In the genomic region with DNA sequence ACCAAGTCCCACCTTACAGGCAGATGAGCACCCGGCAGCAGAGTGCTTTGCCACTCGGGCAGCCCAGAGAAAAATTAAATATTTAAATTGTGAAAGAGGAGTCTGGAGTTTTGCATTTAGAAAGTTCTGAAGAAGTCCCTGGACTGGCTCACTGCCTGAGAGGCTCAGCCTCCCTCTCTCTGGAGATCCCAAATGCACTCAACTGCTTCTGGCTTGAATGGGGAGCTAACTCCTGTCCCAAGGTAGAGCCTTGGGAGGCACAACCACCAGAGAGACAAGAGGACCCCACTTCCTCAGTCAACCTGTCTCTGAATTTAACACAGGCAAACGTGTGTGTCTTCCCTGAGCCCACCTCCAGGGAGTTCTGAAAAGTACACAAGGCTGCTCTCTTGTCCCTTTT, we compare ENCODE assay signal across 10 mouse cellular contexts. TPM values are rescaled to one million over a fixed set of nuclear protein-coding genes. Genes with fewer than 3 reads are reported as not detected.
A peak's percentile ranks its signal among the peaks of the same experiment; 100 is the strongest.
DNase-seq lines count a peak whose midpoint lies in the region; ATAC-seq and TF ChIP-seq lines count a peak whose summit lies in the region.
"Had no signal": no experiment of that assay in that cellular context is flagged by ENCODE, and none has a peak within 500 bp of the region (broad histone marks: within the 10 kb centered on the region; RNA-seq: fewer than 3 reads in every experiment).

No protein-coding gene starts in this region.

- 3% methylated on average over 3 of the region's 3 CpGs for WGBS in liver, adult 2 months
- WGBS in forebrain, embryonic 15.5 days: 7% methylated on average over 3 of the region's 3 CpGs
- WGBS in limb, embryonic 11.5 days: 6% methylated on average over 3 of the region's 3 CpGs
- WGBS in olfactory bulb, adult 2 months: 11% methylated on average over 3 of the region's 3 CpGs

- no peaks in the 10 kb centered on the region for H3K36me3 ChIP-seq in liver, adult 2 months (ENCODE audit: control insufficient read depth, insufficient read depth, low read length)
- H3K36me3 ChIP-seq in forebrain, embryonic 15.5 days: no peaks in the 10 kb centered on the region
- no peaks in the 10 kb centered on the region for H3K36me3 ChIP-seq in limb, embryonic 11.5 days (ENCODE audit: control insufficient read depth, insufficient read depth, low read length)

- no peaks in the 10 kb centered on the region; the same call in 1 of the 2 replicates for H3K4me1 ChIP-seq in liver, adult 2 months (ENCODE audit: control insufficient read depth, insufficient read depth, low read length)
- peaks cover 15% of the 10 kb centered on the region for H3K4me1 ChIP-seq in forebrain, embryonic 15.5 days
- peaks cover 16% of the 10 kb centered on the region for H3K4me1 ChIP-seq in limb, embryonic 11.5 days (ENCODE audit: control insufficient read depth, insufficient read depth, low read length)
- peaks cover 7% of the 10 kb centered on the region; the same call in 1 of the 2 replicates for H3K4me1 ChIP-seq in olfactory bulb, adult 2 months (ENCODE audit: control insufficient read depth, insufficient read depth, low read length)

- peak overlapping the region; percentile 54 for H3K9ac ChIP-seq in liver, adult 2 months (ENCODE audit: low read depth, low read length)
- H3K9ac ChIP-seq in forebrain, embryonic 15.5 days (replicated peaks): peak overlapping the region; percentile 55
- peak overlapping the region; percentile 58 for H3K9ac ChIP-seq in limb, embryonic 11.5 days (ENCODE audit: low read length)

- TF ChIP-seq POLR2A in liver, adult 2 months (IDR thresholded peaks at IDR 0.05; ENCODE audit: extremely low read depth, insufficient read depth, low read length): no peak
- TF ChIP-seq POLR2A in olfactory bulb, adult 2 months (IDR thresholded peaks at IDR 0.05; ENCODE audit: insufficient read depth, low read depth, low read length): no peak

- H3K4me3 ChIP-seq in liver, adult 2 months (ENCODE audit: insufficient read depth, low read depth, low read length): peak overlapping the region; percentile 57
- H3K4me3 ChIP-seq in forebrain, embryonic 15.5 days: peak overlapping the region; percentile 47
- peak overlapping the region; percentile 40 for H3K4me3 ChIP-seq in limb, embryonic 11.5 days (ENCODE audit: low read depth, low read length)
- H3K4me3 ChIP-seq in olfactory bulb, adult 2 months (ENCODE audit: insufficient read depth, low read depth, low read length): peak overlapping the region; percentile 11

- H3K4me2 ChIP-seq in forebrain, embryonic 15.5 days (replicated peaks): peak overlapping the region; percentile 64
- H3K4me2 ChIP-seq in limb, embryonic 11.5 days (ENCODE audit: low read depth, severe bottlenecking): peak overlapping the region; percentile 62

- H3K27ac ChIP-seq in liver, adult 2 months (replicated peaks; ENCODE audit: insufficient read depth, low read depth, low read length): no peak overlapping the region
- H3K27ac ChIP-seq in forebrain, embryonic 15.5 days (replicated peaks): peak overlapping the region; percentile 33; the same call in 1 of the 2 replicates
- no peak overlapping the region for H3K27ac ChIP-seq in limb, embryonic 11.5 days (replicated peaks; ENCODE audit: low read depth, low read length)
- no peak overlapping the region for H3K27ac ChIP-seq in olfactory bulb, adult 2 months (ENCODE audit: insufficient read depth, low read depth, low read length)

- no peak for DNase-seq in liver, adult 2 months (ENCODE audit: extremely low read depth, low read depth, low spot score)
- no peak for DNase-seq in liver
- DNase-seq in limb, embryonic 11.5 days (ENCODE audit: low spot score): no peak
- DNase-seq in gastrocnemius, postnatal 4 days (ENCODE audit: low spot score in 2 of 2): no peak
- no peak for DNase-seq in spleen, postnatal 4 days (ENCODE audit: low spot score in 2 of 2)
- DNase-seq: kidney, adult 8-10 months; thymus, postnatal 14 days had no signal

- no peaks in the 10 kb centered on the region for H3K27me3 ChIP-seq in liver, adult 2 months (ENCODE audit: control insufficient read depth, insufficient read depth, low read length)
- H3K27me3 ChIP-seq in forebrain, embryonic 15.5 days: no peaks in the 10 kb centered on the region
- no peaks in the 10 kb centered on the region for H3K27me3 ChIP-seq in limb, embryonic 11.5 days (ENCODE audit: control insufficient read depth, insufficient read depth, low read length)

- no peak for TF ChIP-seq CTCF in liver, adult 2 months (IDR thresholded peaks at IDR 0.05; ENCODE audit: low read depth, low read length)
- no peak for TF ChIP-seq CTCF in olfactory bulb, adult 2 months (IDR thresholded peaks at IDR 0.05; ENCODE audit: insufficient read depth, low read depth, low read length)

- no peak for ATAC-seq in forebrain, embryonic 15.5 days (replicated peaks)
- ATAC-seq in limb, embryonic 11.5 days (ENCODE audit: insufficient number of reproducible peaks, low FRiP score, low TSS enrichment, low read depth): no peak
- no peak for ATAC-seq in megakaryocyte, adult 5-6 weeks (ENCODE audit: poor library complexity, severe bottlenecking)

- H3K79me2 ChIP-seq in liver, adult 2 months (ENCODE audit: control insufficient read depth, insufficient read depth, low read length): no peaks in the 10 kb centered on the region

- no peaks in the 10 kb centered on the region for H3K9me3 ChIP-seq in forebrain, embryonic 15.5 days
- no peaks in the 10 kb centered on the region for H3K9me3 ChIP-seq in limb, embryonic 11.5 days (ENCODE audit: control insufficient read depth, low read length)

RNA-seq across cellular contexts. Expression of a gene that starts 1.0 kb away (rescaled TPM):
- 5.6 and 12.2 TPM in 2 replicates for total RNA-seq in liver, adult 2 months (2014; rRNA removed)
- 6.4 and 6.5 TPM in 2 replicates for polyA plus RNA-seq in liver, adult 2 months (2012; rRNA removed)
- polyA plus RNA-seq in forebrain, embryonic 15.5 days (2015; fragmentation: Nextera tagmentation; extraction: Ambion mirVana): 65.8 and 71.8 TPM in 2 replicates
- 45.2 and 45.7 TPM in 2 replicates for polyA plus RNA-seq in limb, embryonic 11.5 days (2014; fragmentation: Nextera tagmentation; extraction: Ambion mirVana)
- not detected in 2 replicates for polyA plus RNA-seq in olfactory bulb, adult 2 months (2012; ENCODE audit: insufficient read depth, insufficient read length, low replicate concordance, missing spikeins)
- total RNA-seq in gastrocnemius, postnatal 4 days (2021): 10 to 100 TPM; 29.8 to 31.9 TPM
- total RNA-seq in megakaryocyte, adult 5-6 weeks (2015): not detected in 2 replicates
- total RNA-seq in megakaryocyte, adult 5-6 weeks (2017): not detected in 2 replicates
